Mouse (Mus musculus) liver, adult (tissue): ENCODE measurements around the gene Ssty1.
"Not testable (repeated sequence)": the region's sequence is repeated elsewhere in the genome, so short reads cannot be mapped to it uniquely, and the experiment has no call there.

Source experiments
- GATA4 ChIP-seq: IDR thresholded peaks from 2 replicates; pipeline ENCODE4 v1.6.1; 2014; ENCODE audit warnings: mild to moderate bottlenecking, low read length; ENCODE audit not compliant: insufficient replicate concordance

The Ssty1 gene

GRCm38 (mm10) chrY:18088816-18089215 lies at the start of gene Ssty1:
Gene Ssty1, plus strand, starts transcription at chrY:18089116.
- not testable (repeated sequence) for TF ChIP-seq GATA4

- not testable (repeated sequence) for TF ChIP-seq GATA4
These were observed 27.2 kb upstream of the Ssty1 start, which contains the start of gene Gm21764 for GRCm38 (mm10) chrY:18061712-18062111. Gene Gm21764, minus strand, starts transcription at chrY:18061812.
